ENCODE assay signal across 23 mouse cellular contexts in the genomic region with DNA sequence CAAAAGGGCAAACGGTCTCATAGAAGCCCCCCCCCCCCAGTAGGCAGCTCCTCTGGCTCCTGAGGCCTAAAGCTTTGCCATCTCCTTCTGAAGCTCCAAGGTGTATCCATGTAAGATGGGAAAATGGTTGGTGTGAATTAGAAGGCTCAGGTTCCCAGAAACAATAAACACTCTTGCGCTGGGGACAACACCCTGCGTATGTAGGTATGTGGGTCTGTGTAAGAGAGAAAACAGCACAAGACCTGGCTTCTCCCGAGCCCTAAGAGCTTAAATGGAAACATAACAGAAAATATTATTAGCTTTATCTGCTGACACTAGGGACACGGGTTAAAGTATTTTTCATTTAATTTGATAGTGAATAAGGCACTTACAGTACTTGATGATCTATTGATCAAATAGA.
DNase-seq lines count a peak whose midpoint lies in the region; ATAC-seq and TF ChIP-seq lines count a peak whose summit lies in the region.
"Had no signal": no experiment of that assay in that cellular context is flagged by ENCODE, and none has a peak within 500 bp of the region (broad histone marks: within the 10 kb centered on the region; RNA-seq: fewer than 3 reads in every experiment).

No protein-coding gene starts in this region.

- no peaks in the 10 kb centered on the region for H3K9me3 ChIP-seq in forebrain, postnatal 0 days (ENCODE audit: low read length)
- no peaks in the 10 kb centered on the region for H3K9me3 ChIP-seq in forebrain, embryonic 13.5 days (replicated peaks)
- H3K9me3 ChIP-seq in limb, embryonic 11.5 days (ENCODE audit: control insufficient read depth, low read length) = no peaks in the 10 kb centered on the region
- H3K9me3 ChIP-seq in limb, embryonic 10.5 days (replicated peaks) = no peaks in the 10 kb centered on the region
- no peaks in the 10 kb centered on the region for H3K9me3 ChIP-seq in neural tube, embryonic 15.5 days (replicated peaks)
- H3K9me3 ChIP-seq: forebrain, embryonic 10.5 days; forebrain, embryonic 15.5 days; heart, embryonic 10.5 days had no signal

- TF ChIP-seq CTCF in forebrain, postnatal 0 days (IDR thresholded peaks at IDR 0.05; ENCODE audit: low read depth) = no peak

- no peak for ATAC-seq in forebrain, postnatal 0 days
- ATAC-seq in forebrain, embryonic 13.5 days = no peak
- no peak for ATAC-seq in limb, embryonic 11.5 days (ENCODE audit: insufficient number of reproducible peaks, low FRiP score, low TSS enrichment, low read depth)
- ATAC-seq in neural tube, embryonic 15.5 days (ENCODE audit: low FRiP score) = no peak
- ATAC-seq in megakaryocyte, adult 5-6 weeks (ENCODE audit: poor library complexity, severe bottlenecking) = no peak
- ATAC-seq: activated CD4-positive, CD25-positive, alpha-beta regulatory T cell, adult 4 months; inflammation-experienced regulatory T-cells, adult 6 months; Patski had no signal

- H3K4me2 ChIP-seq in forebrain, postnatal 0 days (ENCODE audit: low read depth) = no peak overlapping the region
- no peak overlapping the region for H3K4me2 ChIP-seq in forebrain, embryonic 13.5 days
- no peak overlapping the region for H3K4me2 ChIP-seq in limb, embryonic 11.5 days (ENCODE audit: low read depth, severe bottlenecking)
- no peak overlapping the region for H3K4me2 ChIP-seq in neural tube, embryonic 15.5 days

- no peaks in the 10 kb centered on the region for H3K4me1 ChIP-seq in forebrain, postnatal 0 days (ENCODE audit: insufficient read depth)
- peaks cover 33% of the 10 kb centered on the region for H3K4me1 ChIP-seq in forebrain, embryonic 13.5 days
- peaks cover 20% of the 10 kb centered on the region for H3K4me1 ChIP-seq in limb, embryonic 11.5 days (ENCODE audit: control insufficient read depth, insufficient read depth, low read length)
- peaks cover 41% of the 10 kb centered on the region for H3K4me1 ChIP-seq in limb, embryonic 10.5 days
- H3K4me1 ChIP-seq in neural tube, embryonic 15.5 days = peaks cover 18% of the 10 kb centered on the region

- H3K4me3 ChIP-seq in forebrain, postnatal 0 days (ENCODE audit: low read depth, low read length) = no peak overlapping the region
- no peak overlapping the region for H3K4me3 ChIP-seq in forebrain, embryonic 13.5 days
- no peak overlapping the region for H3K4me3 ChIP-seq in limb, embryonic 11.5 days (ENCODE audit: low read depth, low read length)
- H3K4me3 ChIP-seq in limb, embryonic 10.5 days = no peak overlapping the region
- H3K4me3 ChIP-seq in neural tube, embryonic 15.5 days (replicated peaks) = no peak overlapping the region

- H3K27me3 ChIP-seq in forebrain, postnatal 0 days (ENCODE audit: insufficient read depth, low read length) = peaks cover 65% of the 10 kb centered on the region
- peaks cover 98% of the 10 kb centered on the region for H3K27me3 ChIP-seq in forebrain, embryonic 13.5 days
- peaks cover 65% of the 10 kb centered on the region for H3K27me3 ChIP-seq in limb, embryonic 11.5 days (ENCODE audit: control insufficient read depth, insufficient read depth, low read length)
- peaks cover 100% of the 10 kb centered on the region for H3K27me3 ChIP-seq in limb, embryonic 10.5 days (ENCODE audit: low read depth, poor library complexity, severe bottlenecking)
- H3K27me3 ChIP-seq in neural tube, embryonic 15.5 days (replicated peaks) = peaks cover 83% of the 10 kb centered on the region
- H3K27me3 ChIP-seq: CH12.LX had no signal

- H3K9ac ChIP-seq in forebrain, postnatal 0 days = no peak overlapping the region
- no peak overlapping the region for H3K9ac ChIP-seq in forebrain, embryonic 13.5 days
- no peak overlapping the region for H3K9ac ChIP-seq in limb, embryonic 11.5 days (ENCODE audit: low read length)
- no peak overlapping the region for H3K9ac ChIP-seq in neural tube, embryonic 15.5 days (replicated peaks)
- H3K9ac ChIP-seq: forebrain, embryonic 15.5 days; hindbrain, embryonic 14.5 days had no signal

- 42% methylated on average over 5 of the region's 5 CpGs for WGBS in forebrain, postnatal 0 days
- 38% methylated on average over 5 of the region's 5 CpGs for WGBS in forebrain, embryonic 13.5 days
- 30% methylated on average over 5 of the region's 5 CpGs for WGBS in limb, embryonic 11.5 days
- 25% methylated on average over 5 of the region's 5 CpGs for WGBS in limb, embryonic 10.5 days
- 29% methylated on average over 5 of the region's 5 CpGs for WGBS in neural tube, embryonic 15.5 days

- H3K36me3 ChIP-seq in forebrain, postnatal 0 days (ENCODE audit: insufficient read depth) = no peaks in the 10 kb centered on the region
- no peaks in the 10 kb centered on the region for H3K36me3 ChIP-seq in forebrain, embryonic 13.5 days (ENCODE audit: poor library complexity, severe bottlenecking)
- no peaks in the 10 kb centered on the region for H3K36me3 ChIP-seq in limb, embryonic 11.5 days (ENCODE audit: control insufficient read depth, insufficient read depth, low read length)
- H3K36me3 ChIP-seq in limb, embryonic 10.5 days = no peaks in the 10 kb centered on the region
- H3K36me3 ChIP-seq in neural tube, embryonic 15.5 days = no peaks in the 10 kb centered on the region
- H3K36me3 ChIP-seq: forebrain, embryonic 10.5 days; forebrain, embryonic 15.5 days; heart, embryonic 10.5 days had no signal

- H3K27ac ChIP-seq in forebrain, postnatal 0 days (ENCODE audit: low read depth, low read length) = no peak overlapping the region
- no peak overlapping the region for H3K27ac ChIP-seq in forebrain, embryonic 13.5 days
- H3K27ac ChIP-seq in limb, embryonic 11.5 days (replicated peaks; ENCODE audit: low read depth, low read length) = no peak overlapping the region
- H3K27ac ChIP-seq in limb, embryonic 10.5 days = no peak overlapping the region
- H3K27ac ChIP-seq in neural tube, embryonic 15.5 days (replicated peaks) = no peak overlapping the region
- H3K27ac ChIP-seq: forebrain, embryonic 10.5 days; forebrain, embryonic 15.5 days; heart, embryonic 10.5 days had no signal

- DNase-seq in forebrain, postnatal 0 days = peak; percentile 42
- peak; percentile 29 for DNase-seq in limb, embryonic 11.5 days (ENCODE audit: low spot score)
- no peak for DNase-seq in limb, embryonic 10.5 days (ENCODE audit: low spot score)
- peak; percentile 37 for DNase-seq in neural tube, embryonic 10.5 days (ENCODE audit: extremely low spot score, low spot score)
- DNase-seq: adrenal gland, postnatal 14 days; cerebellum, adult 11-12 months; cerebellum, adult 9-10 months; cerebellum, postnatal 25 days; gastrocnemius, postnatal 10 days; heart, adult 18-20 months; heart, postnatal 10 days; heart, postnatal 4 days had no signal
